Mouse (Mus musculus) neural tube, embryonic 12.5 days (tissue): ENCODE data around the gene Mettl7a1. TPM values are rescaled to one million over a fixed set of nuclear protein-coding genes. Genes with fewer than 3 reads are reported as not detected.
"Not testable (repeated sequence)": the region's sequence is repeated elsewhere in the genome, so short reads cannot be mapped to it uniquely, and the experiment has no call there.

ENCODE experiments used
- ATAC-seq: fragments of 200-750 bp; cut with Nextera tagmentation; 2 replicates; pipeline ENCODE4 v1.8.0; 2017; ENCODE audit warnings: low read depth, mild to moderate bottlenecking, moderate TSS enrichment, moderate library complexity; ENCODE audit not compliant: low FRiP score
- H3K27ac ChIP-seq: fragments of 300-500 bp; sonication (generic); 2 replicates; pipeline ENCODE4 v1.5.1; 2016
- H3K27me3 ChIP-seq: fragments of 300-500 bp; sonication (generic); replicated peaks from 2 replicates; pipeline ENCODE4 v1.6.1; 2016; ENCODE audit warnings: mild to moderate bottlenecking
- H3K36me3 ChIP-seq: fragments of 300-500 bp; sonication (generic); 2 replicates; pipeline ENCODE4 v1.6.1; 2016; ENCODE audit warnings: mild to moderate bottlenecking
- H3K4me1 ChIP-seq: fragments of 300-500 bp; sonication (generic); 2 replicates; pipeline ENCODE4 v1.6.1; 2016
- H3K4me2 ChIP-seq: fragments of 300-500 bp; sonication (generic); replicated peaks from 2 replicates; pipeline ENCODE4 v1.6.1; 2016; ENCODE audit warnings: mild to moderate bottlenecking
- H3K4me3 ChIP-seq: fragments of 300-500 bp; sonication (generic); 2 replicates; pipeline ENCODE4 v1.5.1; 2016
- H3K9ac ChIP-seq: fragments of 300-500 bp; sonication (generic); 2 replicates; pipeline ENCODE4 v1.6.1; 2016; ENCODE audit warnings: mild to moderate bottlenecking
- H3K9me3 ChIP-seq: fragments of 300-500 bp; sonication (generic); 2 replicates; pipeline ENCODE4 v1.6.1; 2016; ENCODE audit warnings: mild to moderate bottlenecking
- WGBS: fragments of 180-500 bp; shearing (Covaris S2); methylation state at CpG from one replicate; pipeline ENCODE4 v1.1.7; 2016; 5-methylcytosine and 5-hydroxymethylcytosine counted together
- polyA plus RNA-seq: library from polyadenylated mRNA; unstranded; fragments of >200 nt; fragmentation: Nextera tagmentation; extraction: Ambion mirVana; gene quantifications from 2 replicates; pipeline ENCODE4 v1.2.1, GENCODE M21; 2016

Mettl7a1 gene
- polyA plus RNA-seq, 1 experiment from 2014 or later = 3.8 TPM

GRCm38 (mm10) chr15:100306201-100306600 lies 2.3 kb downstream of the Mettl7a1 start:
- no peaks in the 10 kb centered on the region for H3K9me3 ChIP-seq
- no peak overlapping the region for H3K4me3 ChIP-seq
- H3K27ac ChIP-seq = no peak overlapping the region
- H3K4me2 ChIP-seq = no peak overlapping the region
- H3K36me3 ChIP-seq = no peaks in the 10 kb centered on the region
- no peak overlapping the region for H3K9ac ChIP-seq
- WGBS = 82% methylated on average over 2 of the region's 2 CpGs
- no peaks in the 10 kb centered on the region for H3K27me3 ChIP-seq
- H3K4me1 ChIP-seq = no peaks in the 10 kb centered on the region; the same call in 1 of the 2 replicates
- ATAC-seq = no peak

GRCm38 (mm10) chr15:100307438-100308096 lies 3.6 kb downstream of the Mettl7a1 start:
- H3K9ac ChIP-seq, H3K4me3 ChIP-seq, H3K4me1 ChIP-seq, H3K4me2 ChIP-seq, H3K36me3 ChIP-seq, H3K9me3 ChIP-seq, H3K27ac ChIP-seq, H3K27me3 ChIP-seq, ATAC-seq: not testable (repeated sequence)
- 42% methylated on average over 11 of the region's 11 CpGs for WGBS

GRCm38 (mm10) chr15:100312346-100312745 lies 8.4 kb downstream of the Mettl7a1 start:
- WGBS = 93% methylated on average over 2 of the region's 2 CpGs

GRCm38 (mm10) chr15:100314448-100315145 lies 10.7 kb downstream of the Mettl7a1 start:
- Histone ChIP-seq H3K4me2 (no peak overlapping the region), H3K9me3 (no peaks in the 10 kb centered on the region), H3K36me3 (no peaks in the 10 kb centered on the region; the same call in 1 of the 2 replicates), H3K9ac (no peak overlapping the region), H3K4me3 (no peak overlapping the region), H3K27me3 (no peaks in the 10 kb centered on the region), H3K4me1 (no peaks in the 10 kb centered on the region), H3K27ac (no peak overlapping the region)
- 89% methylated on average over 5 of the region's 5 CpGs for WGBS
- ATAC-seq = no peak

More at GRCm38 (mm10) chr15:100312346-100312745, 8.4 kb downstream of the Mettl7a1 start:
- no peak overlapping the region for H3K4me2 ChIP-seq
- H3K27ac ChIP-seq = no peak overlapping the region
- no peak overlapping the region for H3K9ac ChIP-seq
- H3K4me1 ChIP-seq = no peaks in the 10 kb centered on the region
- ATAC-seq = no peak
- no peaks in the 10 kb centered on the region; the same call in 1 of the 2 replicates for H3K36me3 ChIP-seq
- H3K9me3 ChIP-seq = no peaks in the 10 kb centered on the region
- H3K27me3 ChIP-seq = no peaks in the 10 kb centered on the region
- H3K4me3 ChIP-seq = no peak overlapping the region

DNA sequence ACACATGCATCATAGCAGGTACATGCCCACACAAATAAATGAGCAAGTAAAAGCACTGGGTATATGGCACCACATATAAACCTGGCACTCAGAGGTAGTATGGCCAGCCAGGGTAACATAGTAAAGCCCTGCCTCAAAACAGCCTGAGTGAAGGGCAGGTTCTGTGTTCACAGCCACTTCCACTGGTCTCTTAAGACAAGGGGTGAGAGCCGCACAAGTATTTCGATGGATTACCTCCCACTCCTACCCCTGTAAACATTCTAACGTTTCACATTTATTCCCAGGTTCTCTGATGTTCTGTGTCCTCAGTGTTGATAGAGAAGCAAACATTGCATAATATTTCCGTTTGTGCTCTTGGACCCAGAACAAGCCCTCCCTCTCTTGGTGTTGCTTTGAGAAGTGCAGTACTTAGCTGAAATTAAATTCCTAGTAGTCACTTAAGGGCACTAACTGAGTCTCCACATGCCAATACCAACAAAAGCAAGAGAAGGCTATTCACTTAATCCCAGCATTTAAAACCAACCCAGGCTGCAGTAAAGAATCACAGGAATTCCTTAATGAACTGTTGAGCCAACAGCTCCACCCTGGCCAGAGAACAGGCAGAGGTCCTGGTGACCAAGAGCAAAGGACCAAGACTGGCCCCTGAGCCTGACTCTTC lies 14.2 kb downstream of the Mettl7a1 start:
- H3K9me3 ChIP-seq, H3K27me3 ChIP-seq, H3K27ac ChIP-seq, H3K4me1 ChIP-seq, H3K4me3 ChIP-seq, H3K4me2 ChIP-seq, H3K9ac ChIP-seq, ATAC-seq, H3K36me3 ChIP-seq: not testable (repeated sequence)
- 90% methylated on average over 4 of the region's 4 CpGs for WGBS

GRCm38 (mm10) chr15:100319884-100320283 lies 15.9 kb downstream of the Mettl7a1 start:
- H3K4me3 ChIP-seq = no peak overlapping the region
- ATAC-seq = no peak
- no peaks in the 10 kb centered on the region for H3K36me3 ChIP-seq
- H3K27ac ChIP-seq = no peak overlapping the region
- no peaks in the 10 kb centered on the region for H3K9me3 ChIP-seq
- no peak overlapping the region for H3K4me2 ChIP-seq
- no peaks in the 10 kb centered on the region for H3K4me1 ChIP-seq
- H3K9ac ChIP-seq = no peak overlapping the region
- H3K27me3 ChIP-seq = no peaks in the 10 kb centered on the region
- 68% methylated on average over 1 of the region's 1 CpGs for WGBS

- ATAC-seq = no peak
- H3K9me3 ChIP-seq = no peaks in the 10 kb centered on the region
- no peak overlapping the region for H3K27ac ChIP-seq
- no peaks in the 10 kb centered on the region for H3K4me1 ChIP-seq
- no peak overlapping the region for H3K4me3 ChIP-seq
- H3K4me2 ChIP-seq = no peak overlapping the region
- H3K9ac ChIP-seq = no peak overlapping the region
- H3K36me3 ChIP-seq = no peaks in the 10 kb centered on the region
- WGBS = 77% methylated on average over 9 of the region's 9 CpGs
- H3K27me3 ChIP-seq = no peaks in the 10 kb centered on the region
Measured at GRCm38 (mm10) chr15:100320295-100320905, 16.5 kb downstream of the Mettl7a1 start.

DNA sequence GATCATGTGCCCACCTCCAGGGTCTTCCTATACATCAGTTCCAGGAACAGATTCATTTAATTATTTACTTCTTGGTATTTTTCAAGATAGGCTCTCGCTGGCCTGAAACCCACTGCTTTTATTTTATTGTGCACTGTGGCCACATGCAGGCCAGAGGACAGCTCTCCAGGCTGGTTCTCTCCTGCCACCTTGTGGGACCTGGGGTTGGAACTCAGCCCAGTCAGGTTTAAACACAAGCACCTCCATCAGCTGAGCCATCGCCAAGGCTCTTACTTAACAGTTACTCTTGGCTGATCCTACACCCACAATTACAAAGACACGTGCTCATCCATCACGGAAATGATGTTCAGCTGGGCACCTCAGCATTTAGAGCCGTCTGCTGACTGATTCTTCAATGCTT lies 17.2 kb downstream of the Mettl7a1 start:
- no peak overlapping the region for H3K9ac ChIP-seq
- no peak overlapping the region for H3K4me2 ChIP-seq
- no peaks in the 10 kb centered on the region for H3K4me1 ChIP-seq
- no peak for ATAC-seq
- H3K4me3 ChIP-seq = no peak overlapping the region
- no peaks in the 10 kb centered on the region for H3K27me3 ChIP-seq
- H3K36me3 ChIP-seq = no peaks in the 10 kb centered on the region
- H3K9me3 ChIP-seq = no peaks in the 10 kb centered on the region
- WGBS = 52% methylated on average over 5 of the region's 5 CpGs
- H3K27ac ChIP-seq = no peak overlapping the region

GRCm38 (mm10) chr15:100324021-100324591 lies 20.2 kb downstream of the Mettl7a1 start:
- WGBS = 72% methylated on average over 12 of the region's 12 CpGs
- no peak overlapping the region for H3K27ac ChIP-seq
- no peaks in the 10 kb centered on the region for H3K27me3 ChIP-seq
- H3K4me3 ChIP-seq = no peak overlapping the region
- no peaks in the 10 kb centered on the region for H3K36me3 ChIP-seq
- H3K4me2 ChIP-seq = no peak overlapping the region
- no peak for ATAC-seq
- no peaks in the 10 kb centered on the region for H3K4me1 ChIP-seq
- H3K9me3 ChIP-seq = no peaks in the 10 kb centered on the region
- no peak overlapping the region for H3K9ac ChIP-seq

DNA sequence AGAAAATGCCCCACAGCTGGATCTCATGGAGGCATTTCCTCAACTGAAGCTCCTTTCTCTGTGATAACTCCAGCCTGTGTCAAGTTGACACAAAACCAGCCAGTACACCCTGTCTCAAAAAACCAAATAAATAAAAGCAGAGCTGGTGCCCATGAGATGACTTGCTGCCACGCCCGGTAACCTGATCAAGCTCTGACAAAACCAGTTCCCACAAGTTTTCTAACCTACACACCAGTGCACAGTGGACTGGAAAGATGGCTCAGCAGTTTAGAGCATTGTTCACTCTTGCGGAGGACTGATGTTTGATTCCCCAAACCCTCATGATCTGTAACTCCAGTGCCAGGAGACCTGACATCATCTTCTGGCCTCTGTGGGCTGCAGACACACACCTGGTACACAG lies 21.3 kb downstream of the Mettl7a1 start:
- H3K27me3 ChIP-seq = no peaks in the 10 kb centered on the region
- H3K9ac ChIP-seq = no peak overlapping the region
- H3K36me3 ChIP-seq = no peaks in the 10 kb centered on the region
- no peaks in the 10 kb centered on the region for H3K9me3 ChIP-seq
- H3K4me3 ChIP-seq = no peak overlapping the region
- WGBS = 95% methylated on average over 3 of the region's 3 CpGs
- no peak for ATAC-seq
- no peak overlapping the region for H3K27ac ChIP-seq
- no peaks in the 10 kb centered on the region for H3K4me1 ChIP-seq
- no peak overlapping the region for H3K4me2 ChIP-seq

- not testable (repeated sequence) for H3K4me3 ChIP-seq, H3K9ac ChIP-seq, ATAC-seq, H3K9me3 ChIP-seq, H3K4me2 ChIP-seq, H3K4me1 ChIP-seq, H3K27me3 ChIP-seq, H3K36me3 ChIP-seq, H3K27ac ChIP-seq
- 70% methylated on average over 4 of the region's 4 CpGs for WGBS
Measured at GRCm38 (mm10) chr15:100328089-100328488, 24.1 kb downstream of the Mettl7a1 start.

DNA sequence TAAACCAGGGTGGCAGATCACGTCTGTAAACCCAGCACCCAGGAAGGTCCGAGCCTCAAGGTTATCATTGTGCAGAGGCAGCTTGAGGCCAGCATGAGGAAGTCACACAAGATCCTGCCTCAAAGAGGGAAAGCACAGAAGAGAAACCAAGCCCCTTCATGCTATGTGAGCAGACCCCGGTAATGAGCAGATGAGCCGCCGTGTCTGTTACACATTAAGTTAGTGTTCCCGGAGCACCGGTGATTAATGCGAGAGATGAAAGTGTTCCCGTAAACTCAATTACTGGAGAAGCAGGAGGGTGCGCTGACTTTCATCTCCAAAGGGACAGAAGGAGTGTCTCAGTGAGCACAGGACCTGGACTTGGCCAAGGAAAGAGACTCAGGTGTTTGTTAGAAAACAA lies 25.4 kb downstream of the Mettl7a1 start:
- not testable (repeated sequence) for H3K27ac ChIP-seq, H3K4me2 ChIP-seq, ATAC-seq, H3K9me3 ChIP-seq, H3K4me3 ChIP-seq, H3K27me3 ChIP-seq, H3K9ac ChIP-seq, H3K4me1 ChIP-seq, H3K36me3 ChIP-seq
- 43% methylated on average over 10 of the region's 10 CpGs for WGBS
